Comparison of ENCODE assay signal across 15 mouse cellular contexts in the genomic region with DNA sequence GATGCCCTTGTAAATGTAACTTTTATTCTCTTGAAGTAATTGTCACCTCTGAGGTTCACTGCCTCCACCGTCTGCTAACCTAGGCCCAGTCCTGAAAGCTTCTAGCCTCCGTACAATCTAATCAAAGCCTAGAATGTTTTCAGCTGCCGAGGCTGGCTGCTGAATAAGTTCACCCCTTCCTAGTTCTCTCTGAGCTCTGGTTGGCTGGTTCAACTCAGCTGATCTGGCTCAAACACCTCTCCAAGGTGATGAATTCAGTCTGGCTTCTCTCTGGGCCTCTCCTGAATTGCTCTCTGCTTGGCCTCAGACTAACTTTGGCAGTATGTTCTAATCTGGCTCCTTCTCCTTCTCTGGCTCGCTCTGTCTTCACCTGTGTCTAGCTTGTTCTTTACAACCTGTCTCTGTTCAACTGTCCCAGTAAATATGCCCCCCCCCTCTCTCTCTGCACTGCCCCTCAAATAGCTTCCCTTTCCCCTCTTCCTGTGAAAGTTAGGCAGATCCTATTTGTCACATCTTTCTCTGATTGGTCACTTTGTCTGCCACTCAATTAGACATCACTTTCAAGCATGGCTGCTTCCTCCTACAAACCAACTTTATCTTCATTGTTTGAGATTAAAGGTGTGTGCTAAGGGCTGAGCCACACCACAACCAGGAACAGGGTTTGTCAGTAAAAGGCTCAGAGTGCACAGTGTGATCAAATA. TPM values are rescaled to one million over a fixed set of nuclear protein-coding genes. Genes with fewer than 3 reads are reported as not detected.
DNase-seq lines count a peak whose midpoint lies in the region; ATAC-seq and TF ChIP-seq lines count a peak whose summit lies in the region.
"Had no signal": no experiment of that assay in that cellular context is flagged by ENCODE, and none has a peak within 500 bp of the region (broad histone marks: within the 10 kb centered on the region; RNA-seq: fewer than 3 reads in every experiment).

No protein-coding gene starts in this region.

- peaks cover 7% of the 10 kb centered on the region for H3K4me1 ChIP-seq in heart, adult 2 months (ENCODE audit: control insufficient read depth, insufficient read depth, low read length)
- peaks cover 18% of the 10 kb centered on the region for H3K4me1 ChIP-seq in heart, embryonic 16.5 days (ENCODE audit: control insufficient read depth, insufficient read depth, low read length)
- peaks cover 23% of the 10 kb centered on the region for H3K4me1 ChIP-seq in liver, embryonic 15.5 days (replicated peaks)
- peaks cover 7% of the 10 kb centered on the region for H3K4me1 ChIP-seq in kidney, embryonic 15.5 days
- H3K4me1 ChIP-seq in midbrain, embryonic 14.5 days (ENCODE audit: control insufficient read depth, insufficient read depth, low read length), result no peaks in the 10 kb centered on the region
- no peaks in the 10 kb centered on the region for H3K4me1 ChIP-seq in hindbrain, embryonic 12.5 days
- H3K4me1 ChIP-seq: embryonic facial prominence, embryonic 12.5 days had no signal

- H3K79me2 ChIP-seq in heart, adult 2 months (replicated peaks; ENCODE audit: control insufficient read depth, insufficient read depth, low read length), result no peaks in the 10 kb centered on the region

- H3K4me3 ChIP-seq in heart, adult 2 months, result no peak overlapping the region
- H3K4me3 ChIP-seq in heart, embryonic 16.5 days (ENCODE audit: low read length), result no peak overlapping the region
- H3K4me3 ChIP-seq in liver, embryonic 15.5 days (replicated peaks), result no peak overlapping the region
- no peak overlapping the region for H3K4me3 ChIP-seq in kidney, embryonic 15.5 days (replicated peaks)
- no peak overlapping the region for H3K4me3 ChIP-seq in midbrain, embryonic 14.5 days (replicated peaks; ENCODE audit: low read depth, low read length)
- no peak overlapping the region for H3K4me3 ChIP-seq in hindbrain, embryonic 12.5 days
- H3K4me3 ChIP-seq: embryonic facial prominence, embryonic 12.5 days had no signal

- peak in 1 of 2 experiments; percentile 47 for DNase-seq in heart, adult 2 months
- DNase-seq in heart, adult 8-10 months (ENCODE audit: low spot score), result no peak
- peak; percentile 77 for DNase-seq in R1 (ENCODE audit: low read depth, low spot score)
- no peak for DNase-seq in midbrain, embryonic 14.5 days
- DNase-seq: cerebellum, adult 9-10 months; kidney, adult 2 months; lung, adult 2 months; right cerebral cortex, postnatal 4 days had no signal

- intact Hi-C loops in heart, adult 2 months (cut with DNase I), result no loop called here

- no peak for TF ChIP-seq CTCF in heart, adult 2 months (IDR thresholded peaks at IDR 0.05)

- no peak for TF ChIP-seq POLR2A in heart, adult 2 months (IDR thresholded peaks at IDR 0.05; ENCODE audit: insufficient read depth, low read depth, low read length)

- H3K27me3 ChIP-seq in heart, adult 2 months (ENCODE audit: control insufficient read depth, insufficient read depth, low read length), result no peaks in the 10 kb centered on the region
- no peaks in the 10 kb centered on the region for H3K27me3 ChIP-seq in heart, embryonic 16.5 days (ENCODE audit: control insufficient read depth, insufficient read depth, low read length)
- H3K27me3 ChIP-seq in liver, embryonic 15.5 days, result peaks cover 6% of the 10 kb centered on the region
- H3K27me3 ChIP-seq in kidney, embryonic 15.5 days, result no peaks in the 10 kb centered on the region
- H3K27me3 ChIP-seq in midbrain, embryonic 14.5 days (ENCODE audit: control insufficient read depth, insufficient read depth, low read length), result no peaks in the 10 kb centered on the region
- H3K27me3 ChIP-seq in hindbrain, embryonic 12.5 days, result no peaks in the 10 kb centered on the region
- H3K27me3 ChIP-seq: embryonic facial prominence, embryonic 12.5 days had no signal

- no peak overlapping the region for H3K9ac ChIP-seq in heart, adult 2 months (ENCODE audit: low read depth, low read length)
- H3K9ac ChIP-seq in heart, embryonic 16.5 days (ENCODE audit: low read length), result no peak overlapping the region
- no peak overlapping the region for H3K9ac ChIP-seq in liver, embryonic 15.5 days
- H3K9ac ChIP-seq in kidney, embryonic 15.5 days, result no peak overlapping the region
- no peak overlapping the region for H3K9ac ChIP-seq in midbrain, embryonic 14.5 days (replicated peaks; ENCODE audit: low read length)
- no peak overlapping the region for H3K9ac ChIP-seq in hindbrain, embryonic 12.5 days
- H3K9ac ChIP-seq: embryonic facial prominence, embryonic 12.5 days had no signal

- 49% methylated on average over 4 of the region's 4 CpGs for WGBS in heart, adult 2 months
- WGBS in heart, embryonic 16.5 days, result 39% methylated on average over 4 of the region's 4 CpGs
- WGBS in liver, embryonic 15.5 days (ENCODE audit: insufficient replicate concordance), result 52% methylated on average over 4 of the region's 4 CpGs
- 58% methylated on average over 4 of the region's 4 CpGs for WGBS in kidney, embryonic 15.5 days
- 78% methylated on average over 4 of the region's 4 CpGs for WGBS in midbrain, embryonic 14.5 days
- 74% methylated on average over 4 of the region's 4 CpGs for WGBS in hindbrain, embryonic 12.5 days

- no peaks in the 10 kb centered on the region for H3K9me3 ChIP-seq in heart, embryonic 16.5 days (replicated peaks; ENCODE audit: control insufficient read depth, low read length)
- H3K9me3 ChIP-seq in liver, embryonic 15.5 days (replicated peaks), result no peaks in the 10 kb centered on the region
- H3K9me3 ChIP-seq in kidney, embryonic 15.5 days (replicated peaks), result no peaks in the 10 kb centered on the region
- H3K9me3 ChIP-seq in midbrain, embryonic 14.5 days (ENCODE audit: control insufficient read depth, low read length), result no peaks in the 10 kb centered on the region
- H3K9me3 ChIP-seq in hindbrain, embryonic 12.5 days (replicated peaks), result no peaks in the 10 kb centered on the region
- H3K9me3 ChIP-seq: embryonic facial prominence, embryonic 12.5 days had no signal

- peak; percentile 78 for ATAC-seq in heart, embryonic 16.5 days (replicated peaks; ENCODE audit: extremely low read depth, insufficient read depth, low FRiP score)
- peak; percentile 50 for ATAC-seq in liver, embryonic 15.5 days (ENCODE audit: insufficient read depth)
- no peak for ATAC-seq in kidney, embryonic 15.5 days (replicated peaks; ENCODE audit: low FRiP score)
- ATAC-seq in midbrain, embryonic 14.5 days (ENCODE audit: low FRiP score, low TSS enrichment), result no peak
- ATAC-seq in hindbrain, embryonic 12.5 days (ENCODE audit: low FRiP score), result no peak
- ATAC-seq: forebrain, embryonic 14.5 days had no signal

- peak overlapping the region; percentile 20; the same call in 1 of the 2 replicates for H3K27ac ChIP-seq in heart, adult 2 months
- H3K27ac ChIP-seq in heart, embryonic 16.5 days (ENCODE audit: low read length), result peak overlapping the region; percentile 86
- H3K27ac ChIP-seq in liver, embryonic 15.5 days (replicated peaks), result peak overlapping the region; percentile 45; the same call in 1 of the 2 replicates
- H3K27ac ChIP-seq in kidney, embryonic 15.5 days, result no peak overlapping the region
- H3K27ac ChIP-seq in midbrain, embryonic 14.5 days (replicated peaks; ENCODE audit: low read depth, low read length), result no peak overlapping the region
- no peak overlapping the region for H3K27ac ChIP-seq in hindbrain, embryonic 12.5 days
- H3K27ac ChIP-seq: embryonic facial prominence, embryonic 12.5 days had no signal

- no peak for TF ChIP-seq EP300 in heart, adult 2 months (IDR thresholded peaks at IDR 0.05; ENCODE audit: insufficient read depth, low read depth, low read length)

- no peaks in the 10 kb centered on the region; the same call in 1 of the 2 replicates for H3K36me3 ChIP-seq in heart, adult 2 months (ENCODE audit: control insufficient read depth, insufficient read depth, low read length)
- H3K36me3 ChIP-seq in heart, embryonic 16.5 days (ENCODE audit: control insufficient read depth, insufficient read depth), result peaks cover 6% of the 10 kb centered on the region; the same call in 1 of the 2 replicates
- H3K36me3 ChIP-seq in liver, embryonic 15.5 days (replicated peaks), result no peaks in the 10 kb centered on the region
- peaks cover 14% of the 10 kb centered on the region; the same call in 1 of the 2 replicates for H3K36me3 ChIP-seq in kidney, embryonic 15.5 days
- peaks cover 17% of the 10 kb centered on the region for H3K36me3 ChIP-seq in midbrain, embryonic 14.5 days (ENCODE audit: control insufficient read depth, insufficient read depth, low read length)
- H3K36me3 ChIP-seq in hindbrain, embryonic 12.5 days, result peaks cover 12% of the 10 kb centered on the region

- peak overlapping the region; percentile 33 for H3K4me2 ChIP-seq in heart, embryonic 16.5 days (ENCODE audit: low read depth, low read length)
- peak overlapping the region; percentile 37; the same call in 1 of the 2 replicates for H3K4me2 ChIP-seq in liver, embryonic 15.5 days
- no peak overlapping the region for H3K4me2 ChIP-seq in kidney, embryonic 15.5 days
- no peak overlapping the region for H3K4me2 ChIP-seq in midbrain, embryonic 14.5 days (ENCODE audit: low read length)
- H3K4me2 ChIP-seq in hindbrain, embryonic 12.5 days (replicated peaks), result no peak overlapping the region
- H3K4me2 ChIP-seq: embryonic facial prominence, embryonic 12.5 days had no signal

RNA-seq across cellular contexts. Expression of a gene that starts 52.5 kb away (rescaled TPM):
- total RNA-seq in heart, adult 2 months (2021), result under 1 TPM in 1 of 2 experiments, not detected in 1; 0.18 TPM
- polyA plus RNA-seq in heart, adult 2 months (2012; rRNA removed), result 0.18 and 0.29 TPM in 2 replicates
- under 1 TPM; 0.16 to 0.69 (median 0.21) TPM for total RNA-seq in heart, adult 8-10 months (2022)
- polyA plus RNA-seq in heart, embryonic 16.5 days (2015; fragmentation: Nextera tagmentation; extraction: Ambion mirVana), result 0.14 and 0.17 TPM in 2 replicates
- polyA plus RNA-seq in liver, embryonic 15.5 days (2015; fragmentation: Nextera tagmentation; extraction: Ambion mirVana), result 0.06 TPM in 1 of 2 replicates, not detected in the other
- 1.0 TPM in 2 replicates for polyA plus RNA-seq in kidney, embryonic 15.5 days (2015; fragmentation: Nextera tagmentation; extraction: Ambion mirVana)
- 0.24 and 0.39 TPM in 2 replicates for polyA plus RNA-seq in midbrain, embryonic 14.5 days (2014; fragmentation: Nextera tagmentation; extraction: Ambion mirVana)
- 0.12 TPM in 1 of 2 replicates, not detected in the other for polyA plus RNA-seq in hindbrain, embryonic 12.5 days (2016; fragmentation: Nextera tagmentation; extraction: Ambion mirVana)
- total RNA-seq: neutrophil, adult 5-6 weeks had no signal
- polyA plus RNA-seq: forebrain, embryonic 14.5 days had no signal

Comparison
In these comparisons a context has a peak if more than half of its experiments do, and no peak if none do; other contexts are left out.
1. H3K27ac ChIP-seq: peak in heart, adult 2 months (single experiment), heart, embryonic 16.5 days (single experiment) and liver, embryonic 15.5 days (single experiment); none in kidney, embryonic 15.5 days (single experiment), midbrain, embryonic 14.5 days (single experiment) and hindbrain, embryonic 12.5 days (single experiment).
2. ATAC-seq: peak in heart, embryonic 16.5 days (single experiment) and liver, embryonic 15.5 days (single experiment); none in kidney, embryonic 15.5 days (single experiment), midbrain, embryonic 14.5 days (single experiment) and hindbrain, embryonic 12.5 days (single experiment).
3. H3K4me2 ChIP-seq: peak in heart, embryonic 16.5 days (single experiment) and liver, embryonic 15.5 days (single experiment); none in kidney, embryonic 15.5 days (single experiment), midbrain, embryonic 14.5 days (single experiment) and hindbrain, embryonic 12.5 days (single experiment).